Mouse (Mus musculus) central nervous system, embryonic 14 days (tissue): ENCODE results near the gene Slc22a3. TPM values are rescaled to one million over a fixed set of nuclear protein-coding genes. Genes with fewer than 3 reads are reported as not detected.

Source experiments
- polyA plus RNA-seq: library from polyadenylated mRNA; depleted of rRNA; stranded (reverse); fragments of >200 nt; gene quantifications from 2 replicates; pipeline ENCODE4 v1.2.3, GENCODE M21; 2012; rRNA removed

The Slc22a3 gene
- polyA plus RNA-seq, result 0.44 and 0.89 TPM in 2 replicates

GRCm38 (mm10) chr17:12507654-12508204 is at the start of gene Slc22a3:
Slc22a3 (minus strand) TSS chr17:12507704.

GRCm38 (mm10) chr17:12377981-12378705 is 129.4 kb downstream of the Slc22a3 start, which contains the start of gene Plg:
Plg (plus strand) TSS chr17:12378608.

Other genes with a start within 250 kb of the Slc22a3 start
- gene Map3k4, start 188.9 kb downstream of the Slc22a3 start, polyA plus RNA-seq, result 24.8 and 26.4 TPM in 2 replicates
- gene Plg, start 129.1 kb downstream of the Slc22a3 start, polyA plus RNA-seq, result 0.08 and 0.10 TPM in 2 replicates
- 1.1 and 1.2 TPM in 2 replicates for gene Slc22a2, start 76.4 kb upstream of the Slc22a3 start, polyA plus RNA-seq
- gene Slc22a1, start 168.1 kb upstream of the Slc22a3 start, polyA plus RNA-seq, result not detected in 2 replicates